Mouse (Mus musculus) limb, embryonic 15.5 days (tissue): ENCODE results near the gene Ctnna3. TPM values are rescaled to one million over a fixed set of nuclear protein-coding genes. Genes with fewer than 3 reads are reported as not detected.
"Not testable (repeated sequence)": the region's sequence is repeated elsewhere in the genome, so short reads cannot be mapped to it uniquely, and the experiment has no call there.

ENCODE experiments used
- ATAC-seq: fragments of 200-750 bp; cut with Nextera tagmentation; 2 replicates; pipeline ENCODE4 v1.8.0; 2017; ENCODE audit warnings: low read depth, moderate TSS enrichment; ENCODE audit not compliant: insufficient number of reproducible peaks, low FRiP score, low TSS enrichment
- H3K27ac ChIP-seq: fragments of 300-500 bp; sonication (generic); 2 replicates; pipeline ENCODE4 v1.5.1; 2015; ENCODE audit warnings: moderate library complexity, mild to moderate bottlenecking, inconsistent platforms
- H3K27me3 ChIP-seq: fragments of 300-500 bp; sonication (generic); 2 replicates; pipeline ENCODE4 v1.6.1; 2015; ENCODE audit warnings: inconsistent platforms
- H3K36me3 ChIP-seq: fragments of 300-500 bp; sonication (generic); 2 replicates; pipeline ENCODE4 v1.6.1; 2015; ENCODE audit warnings: inconsistent platforms
- H3K4me1 ChIP-seq: fragments of 300-500 bp; sonication (generic); 2 replicates; pipeline ENCODE4 v1.6.1; 2015; ENCODE audit warnings: inconsistent platforms
- H3K4me2 ChIP-seq: fragments of 300-500 bp; sonication (generic); 2 replicates; pipeline ENCODE4 v1.6.1; 2015; ENCODE audit warnings: mild to moderate bottlenecking, inconsistent platforms
- H3K4me3 ChIP-seq: fragments of 300-500 bp; sonication (generic); 2 replicates; pipeline ENCODE4 v1.5.1; 2015; ENCODE audit warnings: mild to moderate bottlenecking, inconsistent platforms
- H3K9ac ChIP-seq: fragments of 300-500 bp; sonication (generic); 2 replicates; pipeline ENCODE4 v1.6.1; 2015; ENCODE audit warnings: inconsistent platforms
- H3K9me3 ChIP-seq: fragments of 300-500 bp; sonication (generic); 2 replicates; pipeline ENCODE4 v1.6.1; 2016; ENCODE audit warnings: inconsistent platforms
- WGBS: fragments of 180-500 bp; shearing (Covaris S2); methylation state at CpG from one replicate; pipeline ENCODE4 v1.1.7; 2015; 5-methylcytosine and 5-hydroxymethylcytosine counted together
- polyA plus RNA-seq: library from polyadenylated mRNA; unstranded; fragments of >200 nt; fragmentation: Nextera tagmentation; extraction: Ambion mirVana; gene quantifications from 2 replicates; pipeline ENCODE4 v1.2.1, GENCODE M21; 2015

Ctnna3 gene
- polyA plus RNA-seq, 1 experiment from 2014 or later: 0.95 TPM

DNA sequence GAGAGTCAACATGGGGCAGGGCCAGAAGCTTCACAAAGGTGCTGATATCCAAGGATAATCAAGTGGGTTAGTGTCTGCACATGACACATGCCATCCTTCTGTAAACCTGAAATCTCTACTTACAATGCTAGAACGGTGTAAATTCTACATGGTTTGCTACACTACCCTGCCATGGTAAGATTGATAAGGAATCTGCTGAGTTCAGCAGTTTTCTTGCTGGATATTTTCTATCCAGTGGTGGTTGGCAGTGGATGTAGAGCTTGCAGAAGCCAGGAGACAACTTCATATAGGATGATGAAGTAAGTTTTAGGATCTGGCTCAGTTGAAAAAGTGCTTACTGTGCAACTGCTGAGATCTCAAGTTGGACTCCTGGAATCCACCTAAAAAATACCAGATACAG, 767.7 kb downstream of the Ctnna3 start:
- 79% methylated on average over 1 of the region's 1 CpGs for WGBS
- Histone ChIP-seq H3K27ac (no peak overlapping the region), H3K9ac (no peak overlapping the region), H3K9me3 (no peaks in the 10 kb centered on the region), H3K4me2 (no peak overlapping the region), H3K4me3 (no peak overlapping the region), H3K27me3 (no peaks in the 10 kb centered on the region), H3K4me1 (no peaks in the 10 kb centered on the region), H3K36me3 (no peaks in the 10 kb centered on the region)
- ATAC-seq: no peak

DNA sequence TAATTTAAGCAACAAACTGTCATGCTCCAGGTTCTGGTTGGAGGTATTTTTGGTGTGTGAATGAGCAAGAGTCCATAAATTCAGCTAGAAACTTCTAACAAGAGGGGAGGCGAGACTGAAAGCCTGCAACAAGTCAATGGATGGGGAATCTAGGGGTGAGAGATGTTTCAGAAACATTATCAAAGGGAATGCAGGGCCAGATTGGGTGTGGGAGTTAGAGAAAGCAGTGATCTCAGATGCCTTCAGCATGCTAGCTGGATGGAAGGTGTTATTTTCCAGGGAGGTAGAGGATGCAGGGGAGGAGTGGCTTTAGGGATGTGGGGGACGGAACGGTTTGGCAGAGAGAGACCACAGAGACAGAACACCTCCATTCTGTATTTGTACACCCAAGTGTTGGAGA, 785.7 kb downstream of the Ctnna3 start:
- H3K9ac ChIP-seq: no peak overlapping the region

DNA sequence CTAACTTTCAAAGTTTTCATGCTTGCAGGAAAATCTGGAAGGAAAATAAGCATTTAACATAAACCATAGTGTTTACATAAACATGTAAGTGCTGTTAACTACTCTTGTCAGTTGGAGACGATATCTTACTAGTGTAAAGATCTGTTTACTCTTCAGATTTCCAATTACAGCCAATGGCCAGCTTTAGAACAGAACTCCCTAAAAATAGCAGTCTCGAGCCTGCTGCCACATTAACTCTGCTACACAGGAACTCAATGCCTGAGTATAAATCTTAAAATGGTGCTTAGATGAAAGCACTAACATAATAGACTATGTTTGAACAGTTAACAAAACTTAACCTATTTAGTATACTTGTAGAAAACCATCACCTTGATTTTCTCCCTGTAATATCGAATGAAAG, 793.1 kb downstream of the Ctnna3 start:
- Histone ChIP-seq H3K9me3 (no peaks in the 10 kb centered on the region), H3K27ac (no peak overlapping the region)

More for the DNA sequence above, 785.7 kb downstream of the Ctnna3 start:
- no peak overlapping the region for H3K4me3 ChIP-seq
- H3K27ac ChIP-seq: no peak overlapping the region
- H3K27me3 ChIP-seq: no peaks in the 10 kb centered on the region
- no peak for ATAC-seq
- WGBS: 75% methylated on average over 3 of the region's 3 CpGs
- H3K9me3 ChIP-seq: no peaks in the 10 kb centered on the region
- no peak overlapping the region for H3K4me2 ChIP-seq
- H3K4me1 ChIP-seq: no peaks in the 10 kb centered on the region
- H3K36me3 ChIP-seq: no peaks in the 10 kb centered on the region

DNA sequence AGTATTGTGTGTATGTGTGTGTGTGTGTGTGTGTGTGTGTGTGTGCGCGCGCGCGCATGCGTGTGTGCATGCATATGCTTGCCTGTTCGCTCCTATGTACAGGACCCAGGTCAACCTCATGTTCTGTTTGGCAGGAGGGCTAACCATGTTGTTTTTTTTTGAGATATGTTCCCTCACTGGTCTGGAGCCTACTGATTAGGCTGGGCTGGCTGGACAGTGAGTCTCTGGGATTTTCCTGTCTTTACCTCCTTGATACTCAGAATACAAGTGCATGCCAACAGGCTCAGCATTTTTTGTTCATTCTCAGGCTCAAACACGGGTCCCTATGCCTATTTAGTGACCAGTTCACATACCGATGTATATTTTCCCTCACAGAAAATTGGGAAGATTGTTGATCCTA, 794.1 kb downstream of the Ctnna3 start:
- 90% methylated on average over 9 of the region's 9 CpGs for WGBS
- H3K27me3 ChIP-seq: no peaks in the 10 kb centered on the region
- no peak overlapping the region for H3K27ac ChIP-seq
- no peak overlapping the region for H3K4me2 ChIP-seq
- no peak overlapping the region for H3K4me3 ChIP-seq
- no peak for ATAC-seq
- H3K36me3 ChIP-seq: no peaks in the 10 kb centered on the region
- H3K9ac ChIP-seq: no peak overlapping the region
- no peaks in the 10 kb centered on the region for H3K4me1 ChIP-seq
- no peaks in the 10 kb centered on the region for H3K9me3 ChIP-seq

More for the DNA sequence above, 793.1 kb downstream of the Ctnna3 start:
- no peak overlapping the region for H3K4me2 ChIP-seq
- no peaks in the 10 kb centered on the region for H3K36me3 ChIP-seq
- no peaks in the 10 kb centered on the region for H3K4me1 ChIP-seq
- ATAC-seq: no peak
- H3K9ac ChIP-seq: no peak overlapping the region
- H3K4me3 ChIP-seq: no peak overlapping the region
- no peaks in the 10 kb centered on the region for H3K27me3 ChIP-seq
- WGBS: 61% methylated on average over 3 of the region's 3 CpGs

DNA sequence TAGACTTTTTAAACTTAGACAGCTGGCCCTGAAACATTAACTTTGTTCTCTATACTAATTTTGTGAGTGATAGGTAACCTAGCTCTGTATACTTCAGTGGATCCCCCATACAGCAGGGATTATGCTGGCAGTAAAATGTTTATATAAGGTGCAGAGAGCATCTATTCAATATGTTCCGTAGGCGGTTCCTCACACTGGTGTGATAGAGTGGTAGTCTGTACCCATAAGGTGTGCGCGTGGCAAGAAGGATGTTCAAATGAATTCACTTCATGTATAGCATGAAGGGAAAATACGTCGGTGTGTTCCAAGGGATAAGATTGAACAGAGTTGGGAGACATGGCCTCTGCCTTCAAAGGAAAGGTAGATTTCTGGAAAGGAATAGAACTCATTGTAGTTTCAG, 794.5 kb downstream of the Ctnna3 start:
- Histone ChIP-seq H3K4me3 (no peak overlapping the region), H3K27me3 (no peaks in the 10 kb centered on the region), H3K9me3 (no peaks in the 10 kb centered on the region), H3K36me3 (no peaks in the 10 kb centered on the region), H3K4me1 (no peaks in the 10 kb centered on the region), H3K4me2 (no peak overlapping the region), H3K27ac (no peak overlapping the region), H3K9ac (no peak overlapping the region)
- WGBS: 92% methylated on average over 6 of the region's 6 CpGs
- no peak for ATAC-seq

DNA sequence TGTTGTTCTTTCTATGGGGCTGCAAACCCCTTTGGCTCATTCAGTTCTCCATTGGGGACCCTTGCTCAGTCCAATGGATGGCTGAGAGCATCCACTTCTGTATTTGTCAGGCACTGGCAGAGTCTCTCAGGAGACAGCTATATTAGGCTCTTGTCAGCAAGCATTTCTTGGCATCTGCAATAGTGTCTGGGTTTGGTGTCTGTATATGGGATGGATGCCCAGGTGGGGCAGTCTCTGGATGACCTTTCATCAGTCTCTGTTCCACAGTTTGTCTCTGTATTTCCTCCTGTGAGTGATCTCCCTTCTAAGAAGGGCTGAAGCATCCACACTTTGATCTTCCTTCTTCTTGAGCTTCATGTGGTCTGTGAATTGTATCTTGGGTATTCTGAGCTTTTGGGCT, 795.9 kb downstream of the Ctnna3 start:
- H3K4me3 ChIP-seq, H3K9ac ChIP-seq, ATAC-seq, H3K27me3 ChIP-seq, H3K27ac ChIP-seq, H3K4me1 ChIP-seq, H3K4me2 ChIP-seq, H3K9me3 ChIP-seq, H3K36me3 ChIP-seq: not testable (repeated sequence)

DNA sequence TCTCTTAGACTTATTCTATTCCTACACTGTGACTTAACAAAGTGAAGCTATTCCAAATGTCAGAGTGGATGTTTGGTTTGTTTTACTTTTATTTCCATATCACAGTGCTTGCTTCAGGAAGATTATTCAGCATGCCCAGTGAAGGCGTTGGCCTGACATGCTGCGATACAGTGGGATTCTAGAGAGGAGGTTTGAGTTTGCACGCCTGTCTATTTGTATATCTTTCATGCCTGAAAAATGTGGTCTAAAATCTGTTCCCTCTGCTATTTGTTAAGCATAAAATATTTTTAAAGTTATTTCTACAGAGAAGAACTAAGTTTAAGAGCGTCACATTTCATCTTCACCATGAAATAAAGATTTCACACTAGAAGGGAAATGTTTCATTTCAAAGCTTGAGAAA, 813.5 kb downstream of the Ctnna3 start:
- no peaks in the 10 kb centered on the region for H3K27me3 ChIP-seq
- H3K9ac ChIP-seq: no peak overlapping the region
- no peak overlapping the region for H3K4me2 ChIP-seq
- no peak overlapping the region for H3K27ac ChIP-seq
- H3K9me3 ChIP-seq: no peaks in the 10 kb centered on the region
- ATAC-seq: no peak
- no peaks in the 10 kb centered on the region for H3K4me1 ChIP-seq
- H3K4me3 ChIP-seq: no peak overlapping the region
- 83% methylated on average over 4 of the region's 4 CpGs for WGBS
- no peaks in the 10 kb centered on the region for H3K36me3 ChIP-seq

DNA sequence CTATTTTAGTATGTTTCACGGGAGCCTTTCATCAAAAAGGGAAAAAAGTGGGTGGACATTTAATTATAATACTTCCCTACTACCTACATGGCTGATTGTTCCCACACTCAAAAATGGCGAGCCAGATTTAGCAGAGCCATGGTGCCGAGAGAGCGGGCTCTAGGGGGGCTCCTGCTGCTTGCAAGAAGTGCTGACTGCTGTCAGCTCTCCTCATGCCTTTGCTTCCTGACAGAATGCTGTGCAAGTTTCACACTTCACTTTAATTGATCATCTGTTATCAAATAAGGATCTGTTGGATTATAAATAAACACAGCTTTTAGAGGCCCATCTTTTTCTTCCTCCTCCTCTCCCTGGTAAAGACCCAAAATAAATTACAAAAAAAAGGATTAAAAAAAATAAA, 838.3 kb downstream of the Ctnna3 start:
- Histone ChIP-seq H3K4me2 (no peak overlapping the region), H3K27me3 (no peaks in the 10 kb centered on the region), H3K9ac (no peak overlapping the region), H3K4me1 (no peaks in the 10 kb centered on the region), H3K36me3 (no peaks in the 10 kb centered on the region), H3K4me3 (no peak overlapping the region), H3K27ac (no peak overlapping the region), H3K9me3 (no peaks in the 10 kb centered on the region)
- ATAC-seq: no peak
- WGBS: 74% methylated on average over 4 of the region's 4 CpGs

DNA sequence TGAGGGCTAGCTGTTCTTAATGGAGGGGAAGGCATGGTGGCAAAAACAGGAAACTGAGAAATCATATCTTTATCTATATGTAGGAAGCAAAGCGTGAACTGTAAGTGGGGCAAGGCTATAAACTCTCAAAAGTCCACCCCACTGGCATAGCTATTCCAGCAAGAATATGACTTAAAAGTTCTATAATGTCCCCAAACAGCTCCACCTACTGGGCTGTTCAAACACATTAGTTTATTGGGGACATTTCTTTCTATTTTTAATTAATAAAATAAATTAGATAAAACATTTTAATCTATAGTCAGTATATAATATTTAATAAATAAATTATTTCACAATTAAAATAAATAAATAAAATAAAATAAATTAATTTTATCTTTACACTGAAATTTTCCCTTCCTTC, 845.2 kb downstream of the Ctnna3 start:
- Histone ChIP-seq H3K9me3 (no peaks in the 10 kb centered on the region), H3K27me3 (no peaks in the 10 kb centered on the region), H3K4me3 (no peak overlapping the region), H3K9ac (no peak overlapping the region), H3K4me2 (no peak overlapping the region), H3K36me3 (no peaks in the 10 kb centered on the region), H3K4me1 (no peaks in the 10 kb centered on the region), H3K27ac (no peak overlapping the region)
- WGBS: 64% methylated on average over 1 of the region's 1 CpGs
- no peak for ATAC-seq

DNA sequence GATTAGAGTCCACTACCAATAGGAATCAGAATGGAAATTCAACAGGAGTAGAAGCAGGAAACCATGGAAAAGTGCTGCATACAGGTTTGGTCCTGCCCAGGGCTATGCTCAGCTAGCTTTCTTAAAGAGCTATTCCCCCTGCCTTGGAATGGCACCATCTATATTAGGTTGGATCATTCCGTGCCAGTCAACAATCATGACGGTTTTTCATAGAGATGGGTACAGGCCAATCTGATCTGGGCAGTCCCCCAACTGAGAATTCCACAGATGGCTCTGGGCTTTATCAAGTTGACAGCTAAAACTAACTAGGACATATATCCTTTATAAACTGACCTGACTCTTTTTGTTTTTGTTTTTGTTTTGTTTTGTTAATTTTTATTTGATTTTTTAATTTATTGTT, 848.9 kb downstream of the Ctnna3 start:
- WGBS: 81% methylated on average over 2 of the region's 2 CpGs
- no peak for ATAC-seq
- no peak overlapping the region for H3K9ac ChIP-seq
- no peak overlapping the region for H3K4me3 ChIP-seq
- no peak overlapping the region for H3K27ac ChIP-seq
- H3K27me3 ChIP-seq: no peaks in the 10 kb centered on the region
- H3K4me2 ChIP-seq: no peak overlapping the region
- no peaks in the 10 kb centered on the region for H3K36me3 ChIP-seq
- H3K9me3 ChIP-seq: no peaks in the 10 kb centered on the region
- H3K4me1 ChIP-seq: no peaks in the 10 kb centered on the region

DNA sequence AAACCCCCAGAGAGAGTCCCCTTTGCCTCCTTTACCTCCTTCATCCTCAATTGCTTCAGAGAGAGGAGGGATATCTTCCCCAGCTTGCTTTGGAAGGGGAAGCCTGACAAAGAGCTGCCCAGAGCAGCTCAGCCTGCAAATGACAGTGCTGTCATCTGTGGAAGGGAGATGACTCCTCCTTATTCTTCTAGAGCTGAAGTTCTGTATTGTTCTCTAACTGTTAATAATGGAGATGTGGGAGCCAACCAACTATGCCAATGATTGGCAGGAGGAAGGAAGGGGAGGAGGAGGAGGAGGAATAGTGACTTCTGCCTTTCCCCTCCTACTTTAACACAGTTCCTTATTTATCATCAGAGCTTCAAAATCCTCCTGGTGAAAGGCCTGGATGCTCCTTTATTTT, 875.9 kb downstream of the Ctnna3 start:
- no peaks in the 10 kb centered on the region for H3K4me1 ChIP-seq
- no peak for ATAC-seq

DNA sequence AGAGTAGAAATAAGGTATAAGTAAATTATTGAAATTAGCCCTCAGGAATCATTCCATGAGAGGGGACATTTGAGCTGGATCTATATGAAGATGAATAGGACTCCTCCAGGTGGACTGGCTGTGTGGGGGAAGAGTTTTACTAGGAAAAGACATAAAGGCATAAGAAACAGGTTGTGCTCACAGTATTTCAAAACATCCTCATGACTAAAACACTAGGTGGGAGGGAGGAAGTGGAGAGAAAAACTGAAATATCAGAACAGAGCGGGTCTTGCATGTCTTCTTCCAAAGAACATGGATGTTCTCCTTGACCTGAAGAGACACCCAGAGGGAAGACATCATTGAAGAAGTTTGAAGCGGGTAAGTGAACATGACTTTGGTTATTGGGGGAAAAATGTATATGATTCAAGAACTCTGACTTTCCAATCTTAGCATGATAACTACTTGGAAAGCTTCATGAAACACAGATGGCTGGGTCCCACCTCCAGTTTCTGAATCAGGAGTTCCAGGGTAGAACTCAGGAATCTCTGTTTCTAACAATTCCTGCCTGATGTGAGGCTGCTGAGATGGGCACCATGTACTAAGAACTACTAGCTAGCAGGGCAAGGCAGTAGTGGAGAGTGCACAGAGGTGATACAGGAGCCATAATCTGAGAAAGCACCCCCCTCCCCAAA, 881.9 kb downstream of the Ctnna3 start:
- Histone ChIP-seq H3K27ac (no peak overlapping the region), H3K4me2 (no peak overlapping the region), H3K4me1 (no peaks in the 10 kb centered on the region), H3K27me3 (no peaks in the 10 kb centered on the region), H3K9ac (no peak overlapping the region), H3K4me3 (no peak overlapping the region), H3K36me3 (no peaks in the 10 kb centered on the region), H3K9me3 (no peaks in the 10 kb centered on the region)
- 93% methylated on average over 2 of the region's 2 CpGs for WGBS
- ATAC-seq: no peak

More for the DNA sequence above, 875.9 kb downstream of the Ctnna3 start:
- no peak overlapping the region for H3K27ac ChIP-seq
- H3K36me3 ChIP-seq: no peaks in the 10 kb centered on the region
- H3K9me3 ChIP-seq: no peaks in the 10 kb centered on the region
- H3K4me2 ChIP-seq: no peak overlapping the region
- no peaks in the 10 kb centered on the region for H3K27me3 ChIP-seq
- no peak overlapping the region for H3K9ac ChIP-seq
- H3K4me3 ChIP-seq: no peak overlapping the region

DNA sequence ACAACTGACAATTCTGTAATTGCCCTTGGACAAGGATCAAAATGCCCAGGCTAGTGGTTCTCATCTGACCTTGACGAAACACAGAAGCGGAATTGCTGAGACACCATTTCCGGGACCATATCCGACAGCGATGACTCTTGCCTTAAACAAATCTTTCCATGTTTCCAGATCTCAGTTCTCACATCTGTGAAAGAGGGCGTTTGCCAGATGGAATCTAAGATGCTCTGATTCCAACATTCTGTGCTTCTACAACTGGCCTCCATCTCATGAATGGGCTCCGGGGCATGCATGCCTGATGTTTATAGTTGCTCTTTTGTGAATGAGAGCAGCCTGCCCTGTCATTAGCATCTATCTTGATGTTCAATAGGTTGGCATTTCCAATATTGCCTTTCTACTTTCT, 890.4 kb downstream of the Ctnna3 start:
- no peak for ATAC-seq
- Histone ChIP-seq H3K27ac (no peak overlapping the region), H3K9me3 (no peaks in the 10 kb centered on the region), H3K4me1 (no peaks in the 10 kb centered on the region), H3K36me3 (no peaks in the 10 kb centered on the region), H3K9ac (no peak overlapping the region), H3K4me3 (no peak overlapping the region), H3K27me3 (no peaks in the 10 kb centered on the region), H3K4me2 (no peak overlapping the region)
- WGBS: 88% methylated on average over 7 of the region's 7 CpGs
